Mouse (Mus musculus) cerebellum, postnatal 10 days (tissue): ENCODE results near the gene Hist2h2bb.

ENCODE experiments used
- DNase-seq, 2 experiments: peaks; one replicate each; pipeline ENCODE4 v3.0.0; 2021; ENCODE audit warnings: mixed read lengths in 2 of 2

Gene Hist2h2bb

GRCm38 (mm10) chr3:96312341-96313098 lies 43.0 kb downstream of the Hist2h2bb start:
- DNase-seq: no peak
